Mouse (Mus musculus): ENCODE measurements at regions not wholly inside any gene's neighbourhood (a gene's known extent, or its start where the extent isn't known, plus 50 kb on each side); places are given as distances from the start of the nearest gene placed in this dataset.

GRCm38 (mm10) chr8:84336376-84336775, 51.9 kb upstream of the Cacna1a start:
- TF ChIP-seq CTCF (IDR thresholded peaks at IDR 0.05) = no peak
- CTCF ChIA-PET = no interaction called here
- POLR2A ChIA-PET = no interaction called here
- DNase-seq (ENCODE audit: low read depth, low spot score) (peak; percentile 55), ATAC-seq (peak; percentile 44)
- in situ Hi-C loops (cut with MboI; ENCODE audit: low pct_unique_long_range_greater_than_20kb) = no loop called here
- peaks cover 12% of the 10 kb centered on the region for H3K27me3 ChIP-seq

- ATAC-seq = no peak
- CTCF ChIA-PET = no interaction called here
- POLR2A ChIA-PET = no interaction called here
- DNase-seq (ENCODE audit: low read depth, low spot score) = no peak
- TF ChIP-seq CTCF (IDR thresholded peaks at IDR 0.05) = no peak
- in situ Hi-C loops (cut with MboI; ENCODE audit: low pct_unique_long_range_greater_than_20kb) = no loop called here
- H3K27me3 ChIP-seq = peaks cover 14% of the 10 kb centered on the region
Observed at GRCm38 (mm10) chr8:84334333-84334732, 53.9 kb upstream of the Cacna1a start.

DNA sequence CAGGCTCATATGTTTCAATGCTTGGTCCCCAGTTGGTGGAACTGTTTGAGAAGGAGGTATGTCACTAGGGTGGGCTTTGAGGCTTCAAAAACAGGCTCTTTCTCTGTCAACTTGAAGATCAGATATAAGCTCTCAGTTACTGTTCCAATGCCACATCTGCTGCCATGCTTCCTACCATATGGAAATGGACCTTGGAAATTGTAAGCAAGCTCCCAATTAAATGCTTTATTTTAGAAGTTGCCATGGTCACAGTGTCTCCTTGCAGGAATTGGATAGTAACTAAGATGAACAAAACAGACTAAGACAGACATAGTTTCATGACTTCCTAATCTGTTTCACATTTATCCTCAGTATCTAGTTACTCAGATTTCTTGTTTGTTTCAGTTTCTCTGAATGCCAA, 56.7 kb upstream of the Cacna1a start:
- ChIA-PET POLR2A (no interaction called here), CTCF (interaction anchor here (2.2 kb wide), 1 partner anchor 12 kb away, joined by 5 read pairs; no protein-coding TSS in a partner anchor)
- H3K27me3 ChIP-seq = peaks cover 28% of the 10 kb centered on the region
- TF ChIP-seq CTCF (IDR thresholded peaks at IDR 0.05) = no peak
- no peak for ATAC-seq
- no peak for DNase-seq (ENCODE audit: low read depth, low spot score)
- in situ Hi-C loops (cut with MboI; ENCODE audit: low pct_unique_long_range_greater_than_20kb) = no loop called here

DNA sequence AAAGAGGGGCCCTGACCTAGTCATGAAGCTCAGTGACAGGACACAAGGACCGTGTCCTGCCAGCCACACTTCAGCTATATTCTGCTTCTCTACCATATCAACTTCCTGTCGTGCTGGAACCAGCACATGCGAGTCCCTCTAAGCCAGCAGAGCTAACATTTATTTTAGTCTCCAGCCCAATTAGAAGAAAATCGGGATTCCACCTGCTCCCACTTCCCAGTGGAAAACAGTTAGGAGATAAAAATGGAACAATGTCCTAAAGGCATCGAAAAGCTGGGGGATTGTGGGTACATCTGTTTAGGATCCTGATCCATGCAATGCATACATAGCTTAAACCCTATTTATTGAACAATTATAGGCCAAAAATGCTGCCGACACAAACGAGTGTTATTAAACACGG, 58.7 kb upstream of the Cacna1a start:
- no peak for DNase-seq (ENCODE audit: low read depth, low spot score)
- ChIA-PET POLR2A (no interaction called here), CTCF (no interaction called here)
- in situ Hi-C loops (cut with MboI; ENCODE audit: low pct_unique_long_range_greater_than_20kb) = no loop called here
- no peak for ATAC-seq
- H3K27me3 ChIP-seq = peaks cover 32% of the 10 kb centered on the region
- no peak for TF ChIP-seq CTCF (IDR thresholded peaks at IDR 0.05)

- POLR2A ChIA-PET = no interaction called here
- no peak for ATAC-seq
Observed at GRCm38 (mm10) chr8:84322761-84323160, 52.6 kb upstream of the Ccdc130 start.

GRCm38 (mm10) chr8:84321841-84322240, 51.7 kb upstream of the Ccdc130 start:
- DNase-seq (ENCODE audit: low read depth, low spot score) (no peak), ATAC-seq (no peak)
- ChIA-PET CTCF (interaction anchor here (1.1 kb wide), 1 partner anchor 17 kb away, joined by 3 read pairs; no protein-coding TSS in a partner anchor), POLR2A (no interaction called here)
- TF ChIP-seq CTCF (IDR thresholded peaks at IDR 0.05) = no peak
- peaks cover 28% of the 10 kb centered on the region for H3K27me3 ChIP-seq
- in situ Hi-C loops (cut with MboI; ENCODE audit: low pct_unique_long_range_greater_than_20kb) = no loop called here

More at GRCm38 (mm10) chr8:84322761-84323160, 52.6 kb upstream of the Ccdc130 start:
- no peak for TF ChIP-seq CTCF (IDR thresholded peaks at IDR 0.05)
- H3K27me3 ChIP-seq = peaks cover 34% of the 10 kb centered on the region
- in situ Hi-C loops (cut with MboI; ENCODE audit: low pct_unique_long_range_greater_than_20kb) = no loop called here
- CTCF ChIA-PET = no interaction called here
- no peak for DNase-seq (ENCODE audit: low read depth, low spot score)

Data from Patski (cell line).